Mouse (Mus musculus): ENCODE data around the gene Cd82.

DNA sequence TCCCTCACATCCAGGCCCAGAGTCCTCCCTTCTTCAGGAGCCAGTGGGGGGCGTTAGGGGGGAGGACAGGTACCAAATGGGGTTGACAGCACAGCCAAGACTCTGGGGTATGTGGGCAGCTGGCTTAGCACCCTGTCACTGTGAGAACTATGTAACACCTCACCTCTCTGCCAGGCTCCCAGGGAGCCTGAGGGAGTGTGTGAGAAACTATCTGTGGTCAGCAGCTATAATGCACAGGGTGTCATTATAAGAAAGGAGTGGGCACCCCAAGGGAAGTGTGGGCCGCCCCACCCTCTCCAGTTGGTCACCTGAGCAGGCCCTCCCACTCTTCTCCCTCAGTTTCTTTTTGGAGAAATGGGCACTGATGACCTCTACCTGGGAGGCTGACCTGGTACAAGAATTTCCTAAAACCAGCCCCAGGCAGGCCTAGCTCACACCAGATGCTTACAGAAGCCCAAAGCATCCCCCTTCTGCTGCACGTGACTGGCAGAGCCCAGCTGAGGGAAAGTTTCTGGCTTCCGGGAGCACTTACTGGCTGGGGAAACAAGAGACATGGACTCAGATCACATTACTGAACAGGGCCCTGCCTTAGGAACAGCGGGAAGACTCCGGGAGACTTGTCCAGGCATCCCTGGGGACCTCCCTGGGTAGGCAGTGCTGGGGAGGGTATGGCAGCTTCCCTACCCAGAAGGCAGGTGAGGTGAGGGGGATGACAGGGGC lies 11.6 kb downstream of the Cd82 start:
- TF ChIP-seq POLR2A (IDR thresholded peaks at IDR 0.05; ENCODE audit: low read depth, low read length) (no peak), CTCF (IDR thresholded peaks at IDR 0.05; ENCODE audit: extremely low read depth, insufficient read length, insufficient replicate concordance, low read depth, low read length) (no peak)
